Mouse (Mus musculus): ENCODE results near the gene Hoxb7.

Hoxb7 gene

DNA sequence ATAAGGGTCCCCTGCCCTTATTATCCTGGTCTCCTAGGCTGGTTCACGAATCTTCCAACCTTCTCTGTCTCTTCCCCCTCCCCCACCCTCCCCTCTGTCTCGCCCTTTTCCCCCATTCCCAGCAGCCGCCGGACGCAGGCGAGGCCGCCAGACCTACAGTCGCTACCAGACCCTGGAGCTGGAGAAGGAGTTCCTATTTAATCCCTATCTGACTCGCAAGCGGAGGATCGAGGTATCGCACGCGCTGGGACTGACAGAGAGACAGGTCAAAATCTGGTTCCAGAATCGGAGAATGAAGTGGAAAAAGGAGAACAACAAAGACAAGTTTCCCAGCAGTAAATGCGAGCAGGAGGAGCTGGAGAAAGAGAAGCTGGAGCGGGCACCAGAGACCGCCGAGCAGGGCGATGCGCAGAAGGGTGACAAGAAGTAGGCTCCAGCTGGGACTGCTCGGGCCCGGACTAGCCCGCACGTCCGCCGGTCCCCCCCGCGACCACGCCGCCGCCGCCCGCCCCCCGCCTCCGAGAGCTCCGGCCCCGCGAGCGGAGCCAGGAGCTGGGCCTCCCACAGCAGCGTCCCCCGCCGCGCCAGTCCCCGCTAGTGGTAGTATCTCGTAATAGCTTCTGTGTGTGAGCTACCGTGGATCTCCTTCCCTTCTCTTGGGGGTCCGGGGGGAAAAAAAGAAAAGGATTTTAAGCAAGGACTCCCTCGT lies 2.2 kb upstream of the Hoxb7 start:
- ATAC-seq (ENCODE audit: insufficient number of reproducible peaks, low FRiP score, low TSS enrichment): no peak

GRCm38 (mm10) chr11:96284774-96285734 lies 1.4 kb upstream of the Hoxb7 start:
- no peak for ATAC-seq (ENCODE audit: insufficient number of reproducible peaks, low FRiP score, low TSS enrichment)

GRCm38 (mm10) chr11:96286739-96287385 lies 439 bp downstream of the Hoxb7 start:
- no peak for ATAC-seq (ENCODE audit: insufficient number of reproducible peaks, low FRiP score, low TSS enrichment)

GRCm38 (mm10) chr11:96287411-96287810 lies 988 bp downstream of the Hoxb7 start:
- no peak for ATAC-seq (ENCODE audit: insufficient number of reproducible peaks, low FRiP score, low TSS enrichment)

GRCm38 (mm10) chr11:96288455-96289221 lies 2.2 kb downstream of the Hoxb7 start:
- ATAC-seq (ENCODE audit: insufficient number of reproducible peaks, low FRiP score, low TSS enrichment): no peak

DNA sequence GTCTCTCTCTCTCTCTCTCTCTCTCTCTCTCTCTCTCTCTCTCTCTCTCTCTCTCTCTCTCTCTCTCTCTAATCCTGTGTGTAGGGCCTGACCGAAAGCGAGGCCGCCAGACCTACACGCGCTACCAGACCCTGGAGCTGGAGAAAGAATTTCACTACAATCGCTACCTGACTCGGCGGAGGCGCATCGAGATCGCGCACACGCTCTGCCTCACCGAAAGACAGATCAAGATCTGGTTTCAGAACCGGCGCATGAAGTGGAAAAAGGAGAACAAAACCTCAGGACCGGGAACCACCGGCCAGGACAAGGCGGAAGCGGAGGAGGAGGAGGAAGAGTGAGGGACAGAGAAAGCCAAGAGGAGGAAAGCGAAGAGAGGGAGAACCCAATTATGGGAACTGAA lies 2.9 kb downstream of the Hoxb7 start:
- no peak for ATAC-seq (ENCODE audit: insufficient number of reproducible peaks, low FRiP score, low TSS enrichment)

DNA sequence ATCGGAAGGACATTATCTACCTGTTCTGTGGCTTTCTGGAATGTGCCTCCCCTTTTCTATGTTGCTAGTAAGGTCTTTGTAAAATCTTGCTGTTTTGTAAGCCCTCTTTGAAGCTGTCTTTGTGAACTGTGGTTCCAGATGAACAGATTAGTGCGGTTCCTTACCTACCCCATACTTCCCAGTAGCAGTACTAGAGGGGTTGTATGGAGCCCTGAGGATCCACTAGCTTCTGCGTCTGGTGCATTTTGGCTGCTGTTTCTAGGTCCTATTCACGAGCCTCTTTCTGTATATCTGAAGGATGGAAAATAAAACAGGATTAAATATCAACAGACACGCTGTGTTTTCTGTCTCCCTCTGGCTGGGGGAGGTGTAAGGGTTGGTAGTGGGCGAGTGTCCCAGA lies 3.4 kb downstream of the Hoxb7 start:
- no peak for ATAC-seq (ENCODE audit: insufficient number of reproducible peaks, low FRiP score, low TSS enrichment)

DNA sequence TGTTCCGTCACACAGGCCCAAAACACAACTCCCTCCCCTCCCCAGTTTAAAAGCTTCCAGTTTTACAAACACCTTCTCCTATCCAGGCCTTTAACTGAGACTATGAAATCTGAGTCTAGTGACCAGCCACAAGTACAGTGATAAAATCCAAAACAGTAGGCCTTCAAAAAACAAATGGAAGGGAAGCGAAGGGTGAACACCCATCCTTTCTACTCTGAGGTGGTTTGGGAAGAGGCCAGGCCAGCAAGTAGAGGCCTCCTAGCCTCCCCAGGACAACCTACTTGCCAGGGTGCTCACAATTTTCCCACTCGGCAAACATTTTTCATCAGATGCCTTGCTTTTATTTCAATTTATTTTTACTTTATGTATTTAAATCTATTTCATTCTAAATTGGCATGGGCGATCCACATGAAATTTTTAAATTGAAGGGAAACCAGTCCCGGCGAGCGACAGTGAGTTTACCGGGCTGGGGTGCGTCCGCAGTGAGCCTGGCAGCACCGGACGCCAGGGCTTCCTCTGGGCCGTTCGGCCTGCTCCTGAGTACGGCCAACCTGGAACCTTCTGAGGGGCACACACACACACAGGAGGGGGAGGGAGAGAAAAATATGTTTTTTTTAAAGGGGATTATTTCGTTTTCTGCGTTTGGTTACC lies 4.4 kb downstream of the Hoxb7 start:
- ATAC-seq (ENCODE audit: insufficient number of reproducible peaks, low FRiP score, low TSS enrichment): no peak

DNA sequence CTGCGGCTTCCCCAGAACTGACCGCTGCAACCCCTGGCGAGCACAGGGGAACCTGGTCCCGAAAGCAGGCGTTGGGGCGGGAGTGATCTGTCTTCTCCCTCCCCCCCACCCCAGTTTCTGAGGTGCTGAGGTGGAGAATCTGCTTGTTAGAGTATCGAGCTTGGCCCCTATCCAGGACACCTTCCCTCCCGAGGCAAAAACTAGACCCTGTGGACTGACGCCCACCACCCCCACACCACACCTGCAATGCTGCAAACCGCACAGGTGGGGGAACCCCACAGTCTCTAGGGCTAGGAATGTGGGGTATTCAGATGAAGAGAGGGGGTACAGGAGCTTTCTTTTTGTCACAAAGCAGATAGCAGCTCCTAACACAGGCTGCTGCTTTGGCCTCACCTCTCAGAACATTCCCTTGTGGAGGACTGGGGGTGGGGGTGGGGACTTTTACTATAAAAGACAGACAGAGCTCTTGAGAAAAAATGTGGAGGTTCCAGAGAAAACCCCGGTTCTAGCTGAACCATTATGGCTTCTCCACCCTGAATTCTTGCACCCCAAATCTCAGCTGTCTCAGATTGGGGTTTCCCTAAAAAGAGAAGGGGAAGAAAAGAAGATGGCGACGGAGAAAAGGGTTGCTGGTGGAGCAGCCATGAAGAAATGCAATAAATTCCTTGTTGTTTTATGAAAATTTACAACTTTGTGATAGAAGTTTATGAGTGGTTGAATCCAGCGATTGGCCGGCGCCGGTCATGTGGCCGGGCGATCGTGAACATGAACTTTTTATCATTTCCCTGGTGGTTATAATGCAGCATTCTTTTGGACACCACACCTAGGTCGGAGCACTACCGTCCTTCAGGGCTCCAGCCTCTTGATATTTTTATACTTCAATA lies 5.5 kb downstream of the Hoxb7 start, which contains the start of gene Hoxb6:
Hoxb6 (plus strand) TSS at position 796 of the 884 bp plus-strand sequence.
- ATAC-seq (ENCODE audit: insufficient number of reproducible peaks, low FRiP score, low TSS enrichment): no peak

- ATAC-seq (ENCODE audit: insufficient number of reproducible peaks, low FRiP score, low TSS enrichment): no peak
These were observed 6.3 kb downstream of the Hoxb7 start for GRCm38 (mm10) chr11:96292565-96293301.

GRCm38 (mm10) chr11:96293302-96293921 lies 7.0 kb downstream of the Hoxb7 start:
- no peak for ATAC-seq (ENCODE audit: insufficient number of reproducible peaks, low FRiP score, low TSS enrichment)

DNA sequence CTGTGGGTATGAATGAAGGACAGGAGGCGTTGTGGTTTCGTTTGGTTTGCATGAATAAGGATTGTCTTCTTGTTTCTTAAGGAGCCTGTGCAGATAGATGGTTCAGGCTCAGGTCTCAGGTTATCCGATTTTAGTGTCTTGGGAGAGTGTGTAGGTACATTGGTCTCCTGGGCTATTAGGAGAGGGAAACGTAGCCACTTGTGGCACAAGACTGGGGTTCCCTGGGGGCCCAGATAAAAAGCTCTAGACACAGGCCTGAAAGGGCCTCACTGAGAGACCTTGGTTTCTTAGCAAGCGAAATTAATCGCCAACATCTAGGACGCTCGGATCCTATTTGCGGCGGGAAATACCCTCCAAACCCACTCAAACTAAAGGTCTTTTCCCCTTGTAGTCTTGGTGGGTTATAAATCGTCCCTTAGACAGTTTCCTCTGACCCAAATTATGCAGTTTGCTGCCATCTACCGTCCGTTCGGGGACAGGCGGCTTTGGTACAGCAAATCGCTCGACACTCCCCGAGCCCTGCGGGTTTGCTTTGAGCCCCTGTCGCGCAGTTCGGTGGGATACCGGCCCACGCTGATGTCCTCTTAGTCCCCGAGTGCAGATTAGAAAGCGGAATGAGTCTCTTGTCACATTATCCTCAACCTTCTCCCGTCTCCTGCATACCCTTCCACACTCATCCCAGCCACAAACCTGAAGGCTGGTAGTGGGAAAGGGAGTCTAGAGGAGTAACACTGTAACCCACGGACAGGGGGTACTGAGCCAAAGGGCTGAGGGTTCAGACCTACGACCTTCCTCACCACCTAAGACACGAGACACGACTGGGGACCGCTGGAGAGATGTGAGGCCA lies 8.0 kb downstream of the Hoxb7 start:
- ATAC-seq (ENCODE audit: insufficient number of reproducible peaks, low FRiP score, low TSS enrichment): no peak

GRCm38 (mm10) chr11:96295092-96295835 lies 8.8 kb downstream of the Hoxb7 start:
- ATAC-seq (ENCODE audit: insufficient number of reproducible peaks, low FRiP score, low TSS enrichment): no peak

GRCm38 (mm10) chr11:96296997-96297396 lies 10.6 kb downstream of the Hoxb7 start:
- no peak for ATAC-seq (ENCODE audit: insufficient number of reproducible peaks, low FRiP score, low TSS enrichment)

GRCm38 (mm10) chr11:96297428-96297827 lies 11.0 kb downstream of the Hoxb7 start:
- no peak for ATAC-seq (ENCODE audit: insufficient number of reproducible peaks, low FRiP score, low TSS enrichment)

Measured in cerebellum, adult (tissue).